Mouse (Mus musculus) kidney, adult 2 months (tissue): Measurements from ENCODE around the gene Cers6.

ENCODE experiments used
- CTCF ChIP-seq: fragments of 200-500 bp; conservative IDR thresholded peaks from 2 replicates; pipeline ENCODE4 v1.5.1; 2011; ENCODE audit warnings: low read depth, mild to moderate bottlenecking, control low read depth, low read length, moderate library complexity, mixed read lengths; ENCODE audit not compliant: insufficient read depth, insufficient read length
- POLR2A ChIP-seq: fragments of 200-500 bp; IDR thresholded peaks from one replicate; pipeline ENCODE4 v1.6.1; 2011; ENCODE audit warnings: low read depth, low read length, control low read depth

- TF ChIP-seq POLR2A: no peak
- no peak for TF ChIP-seq CTCF
Observed at GRCm38 (mm10) chr2:69037362-69037761, 176.1 kb downstream of the Cers6 start.
